Mouse (Mus musculus): ENCODE measurements around the gene Agbl4.

The Agbl4 gene

GRCm38 (mm10) chr4:110397618-110398045 is at the start of gene Agbl4:
Gene Agbl4, plus strand, starts transcription at chr4:110397661.
- no peak for DNase-seq (ENCODE audit: low spot score)

GRCm38 (mm10) chr4:110350856-110351177 is 46.6 kb upstream of the Agbl4 start:
- DNase-seq (ENCODE audit: low spot score), result no peak

DNA sequence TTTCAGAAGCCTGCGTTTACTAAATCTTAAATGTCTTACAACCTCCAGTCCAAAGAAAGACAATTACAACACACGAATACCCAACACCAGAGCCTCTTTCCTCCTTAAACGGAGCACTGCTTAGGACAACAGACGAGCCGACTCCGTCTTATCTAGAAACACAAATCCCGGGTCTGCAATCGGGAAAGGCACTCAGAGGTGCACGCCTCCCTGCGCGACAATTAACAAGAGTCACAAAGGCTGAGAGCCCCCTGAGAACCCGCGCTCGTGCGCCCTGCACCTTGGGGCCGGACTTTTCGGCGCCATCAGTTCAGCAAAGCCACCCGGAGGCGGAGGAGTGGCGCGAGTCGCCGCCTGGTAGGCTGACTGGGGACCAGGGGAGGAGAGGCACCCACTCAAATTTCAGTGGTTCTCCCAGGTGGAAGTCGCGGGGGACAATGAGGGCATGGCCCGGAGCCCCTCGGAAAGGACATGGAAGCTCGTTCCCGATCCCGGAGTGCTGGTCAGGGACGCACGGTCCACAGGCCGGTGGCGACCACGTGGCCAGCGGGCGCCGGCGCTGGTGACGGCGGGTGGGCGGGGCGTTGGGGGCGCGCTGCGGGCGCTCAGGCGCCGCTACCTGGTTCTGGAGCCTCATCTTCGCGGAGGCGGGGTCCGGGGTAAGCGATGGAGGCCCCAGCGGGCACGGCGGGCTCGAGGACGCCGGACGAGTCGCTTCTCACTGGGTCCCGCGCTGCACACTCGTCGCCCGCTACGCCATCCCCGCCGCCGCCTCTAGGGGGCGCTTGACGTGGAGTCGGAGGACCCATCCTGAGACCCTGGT is 46.1 kb upstream of the Agbl4 start, which contains the start of gene Elavl4:
Elavl4 (minus strand) TSS at position 732 of the 823 bp plus-strand sequence.
- peak; percentile 6 for DNase-seq (ENCODE audit: low spot score)

DNA sequence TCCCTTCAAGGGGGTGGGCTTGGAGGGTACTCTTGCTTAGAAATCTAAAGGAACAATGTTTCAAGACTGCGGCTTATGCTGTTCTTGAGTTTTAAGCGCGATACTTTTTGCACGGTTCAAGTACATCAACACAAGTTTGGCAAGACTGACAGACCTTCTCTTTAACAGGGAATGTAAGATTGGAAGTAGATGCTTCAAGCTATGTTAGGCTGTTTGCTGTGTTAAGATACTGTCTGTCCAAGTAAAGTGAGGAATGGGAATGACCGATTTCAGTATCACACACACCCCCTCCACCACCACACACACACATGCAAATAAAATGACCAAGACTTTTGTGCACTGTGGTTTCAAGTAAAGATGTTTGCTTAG is 45.5 kb upstream of the Agbl4 start:
- DNase-seq (ENCODE audit: low spot score), result no peak

DNA sequence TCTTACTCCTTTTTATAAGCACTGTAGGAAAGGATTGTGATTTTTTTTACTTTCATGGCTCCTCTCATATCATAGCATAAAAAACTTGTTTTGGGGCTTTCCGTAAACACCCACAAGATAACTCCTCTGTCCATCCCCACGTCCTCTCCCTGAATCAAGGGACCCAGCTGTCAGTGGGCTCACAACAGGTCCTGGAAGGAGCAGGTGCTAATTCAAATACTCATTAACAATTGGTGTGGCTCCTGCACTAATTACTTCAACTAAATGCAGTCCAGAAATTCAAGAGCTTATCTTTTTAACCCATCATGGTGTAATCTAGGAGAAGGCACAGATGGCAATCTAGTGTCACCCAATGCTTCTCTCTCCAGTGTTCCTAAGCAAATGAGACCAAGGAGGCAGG is 36.9 kb upstream of the Agbl4 start:
- no peak for DNase-seq (ENCODE audit: low spot score)

DNA sequence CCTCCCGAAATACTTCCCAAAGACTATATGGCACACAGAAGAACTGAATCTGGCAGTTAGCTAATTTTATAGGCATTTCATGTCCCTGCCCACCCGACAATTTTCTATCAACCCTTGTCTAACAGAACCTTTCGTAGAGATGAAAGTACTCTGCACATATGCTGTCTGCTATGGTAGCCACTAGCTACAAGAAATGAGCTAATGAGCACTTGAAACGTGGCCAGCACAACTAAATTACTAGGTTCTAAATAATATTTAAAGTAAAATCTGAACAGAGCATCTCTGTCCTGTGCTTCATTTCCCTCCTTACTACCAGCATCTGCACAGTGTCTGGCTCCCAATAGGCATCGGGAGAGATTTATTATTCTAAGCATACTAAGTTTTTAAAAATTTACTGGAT is 1.2 kb upstream of the Agbl4 start:
- no peak for DNase-seq (ENCODE audit: low spot score)

GRCm38 (mm10) chr4:110420306-110420705 is 22.8 kb downstream of the Agbl4 start:
- DNase-seq (ENCODE audit: low spot score), result no peak

GRCm38 (mm10) chr4:110427653-110428052 is 30.2 kb downstream of the Agbl4 start:
- DNase-seq (ENCODE audit: low spot score), result no peak

- DNase-seq (ENCODE audit: low spot score), result no peak
These were observed 96.9 kb downstream of the Agbl4 start for GRCm38 (mm10) chr4:110494371-110494770.

GRCm38 (mm10) chr4:110529804-110530203 is 132.3 kb downstream of the Agbl4 start:
- DNase-seq (ENCODE audit: low spot score), result no peak

GRCm38 (mm10) chr4:110549223-110549622 is 151.8 kb downstream of the Agbl4 start:
- no peak for DNase-seq (ENCODE audit: low spot score)

DNA sequence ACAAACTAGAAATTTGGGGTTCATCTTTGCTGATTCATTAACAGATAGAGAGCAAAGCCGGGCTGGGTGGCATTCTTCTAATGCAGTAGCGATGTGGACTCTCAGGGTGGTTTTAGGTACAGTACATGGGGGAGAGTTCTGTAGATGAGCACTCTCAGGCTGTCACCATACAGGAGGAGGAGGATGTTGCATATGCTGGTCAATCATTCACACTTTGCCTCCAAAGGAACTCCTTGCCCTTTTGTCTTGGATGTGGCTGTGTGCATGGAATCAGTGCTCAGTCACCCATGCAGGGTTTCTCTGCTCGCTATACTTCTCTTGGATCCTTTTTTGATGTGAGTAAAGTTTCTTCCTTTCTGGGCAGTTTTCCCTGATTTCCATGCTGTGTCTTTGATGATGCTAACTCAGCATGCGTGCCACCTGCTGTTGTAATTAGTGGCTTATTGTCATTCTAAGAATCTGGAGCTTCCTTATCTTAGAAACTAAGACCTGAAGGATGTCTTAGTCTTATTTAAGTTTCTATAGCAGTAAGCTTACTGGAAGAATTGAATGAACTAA is 200.3 kb downstream of the Agbl4 start:
- DNase-seq (ENCODE audit: low spot score), result no peak

DNA sequence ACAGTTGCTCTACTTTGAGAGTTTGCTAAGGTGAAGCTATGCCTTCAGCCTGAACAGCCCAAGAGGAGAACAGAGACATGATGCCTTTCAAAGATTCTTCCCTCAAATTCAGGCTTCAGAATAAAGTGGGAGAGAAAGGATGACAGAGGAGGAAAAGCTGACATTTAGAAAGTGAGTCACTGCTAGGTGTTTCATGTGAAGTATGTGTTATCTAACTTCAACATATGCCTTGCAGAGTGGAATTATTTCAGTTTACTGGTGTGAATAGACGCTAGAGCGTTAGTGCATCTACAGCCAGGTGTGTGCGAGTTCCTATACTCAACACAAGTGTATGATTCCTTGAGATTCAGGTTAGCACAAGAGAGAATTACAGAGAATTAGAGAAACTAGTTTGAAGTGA is 244.0 kb downstream of the Agbl4 start:
- DNase-seq (ENCODE audit: low spot score), result no peak

DNA sequence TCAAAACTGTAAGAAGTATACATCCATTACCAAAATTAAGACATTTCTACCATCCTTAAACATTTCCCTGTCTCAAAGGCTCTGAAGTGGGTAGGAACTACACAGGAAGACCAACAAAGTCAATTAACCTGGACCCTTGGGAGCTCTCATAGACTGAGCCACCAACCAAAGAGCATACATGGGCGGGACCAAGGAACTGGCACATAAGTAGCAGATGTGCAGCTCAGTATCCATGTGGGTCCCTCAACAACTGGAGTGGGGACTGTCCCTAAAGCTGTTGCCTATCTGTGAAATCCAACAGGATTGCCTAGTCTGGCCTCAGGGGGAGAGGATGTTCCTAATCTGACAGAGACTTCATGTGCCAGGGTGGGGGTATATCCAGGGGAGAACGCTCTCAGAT is 265.5 kb downstream of the Agbl4 start:
- DNase-seq (ENCODE audit: low spot score), result no peak

- DNase-seq (ENCODE audit: low spot score), result no peak
These were observed 276.7 kb downstream of the Agbl4 start for GRCm38 (mm10) chr4:110674121-110674520.

- no peak for DNase-seq (ENCODE audit: low spot score)
These were observed 337.7 kb downstream of the Agbl4 start for GRCm38 (mm10) chr4:110735141-110735540.

DNA sequence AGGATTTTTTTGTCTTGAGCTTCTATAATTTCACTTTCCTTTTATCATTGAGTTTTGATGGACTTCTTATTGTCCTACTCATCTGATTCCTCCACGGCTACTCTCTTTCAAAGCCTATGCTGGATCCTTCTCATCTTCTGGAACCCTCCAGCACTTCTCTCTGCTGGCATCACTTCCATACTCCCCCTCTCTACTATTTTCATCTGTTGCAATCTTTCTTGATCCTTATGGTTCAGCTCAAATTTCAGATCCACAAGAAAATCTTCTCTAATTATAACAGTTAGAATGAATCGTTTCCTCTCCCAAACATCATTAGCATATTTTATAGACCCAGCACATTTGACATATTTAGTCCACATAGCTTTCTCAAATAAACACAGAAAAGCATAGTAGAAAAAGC is 360.5 kb downstream of the Agbl4 start:
- DNase-seq (ENCODE audit: low spot score), result no peak

- DNase-seq (ENCODE audit: low spot score), result no peak
These were observed 391.1 kb downstream of the Agbl4 start for GRCm38 (mm10) chr4:110788596-110788995.

DNA sequence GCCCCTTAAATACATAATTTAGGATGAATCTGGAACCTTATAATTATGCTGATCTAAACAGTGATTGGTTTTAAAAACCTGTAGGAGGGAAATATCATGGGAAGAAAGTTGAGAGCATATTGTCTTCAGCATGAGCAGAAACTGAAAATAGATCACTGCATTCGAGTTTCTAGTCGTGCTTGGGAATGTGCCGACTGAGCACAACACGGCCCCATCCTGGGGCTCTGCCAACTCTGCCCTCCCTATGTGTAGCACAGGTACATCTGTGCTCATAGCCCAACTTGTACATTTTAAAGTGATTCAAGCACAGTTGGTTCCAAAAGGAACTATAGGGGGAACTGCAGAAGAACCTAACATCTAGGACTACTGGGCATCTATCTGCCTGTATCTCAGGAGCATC is 402.4 kb downstream of the Agbl4 start:
- DNase-seq (ENCODE audit: low spot score), result no peak

GRCm38 (mm10) chr4:110810947-110811346 is 413.5 kb downstream of the Agbl4 start:
- DNase-seq (ENCODE audit: low spot score), result no peak

- no peak for DNase-seq (ENCODE audit: low spot score)
These were observed 435.3 kb downstream of the Agbl4 start for GRCm38 (mm10) chr4:110832776-110833175.

- no peak for DNase-seq (ENCODE audit: low spot score)
These were observed 482.4 kb downstream of the Agbl4 start for GRCm38 (mm10) chr4:110879719-110880443.

- no peak for DNase-seq (ENCODE audit: low spot score)
These were observed 518.6 kb downstream of the Agbl4 start for GRCm38 (mm10) chr4:110916061-110916460.

Measured in spleen, adult 12 weeks (tissue).